Mouse (Mus musculus) heart, postnatal 25 days (tissue): Measurements from ENCODE around the gene Mad1l1. TPM values are rescaled to one million over a fixed set of nuclear protein-coding genes. Genes with fewer than 3 reads are reported as not detected.

ENCODE experiments used
- DNase-seq: peaks from one replicate; pipeline ENCODE4 v3.0.0; 2022; ENCODE audit warnings: low spot score
- intact Hi-C: fragments of 180-260 bp; cut with DNase I; formaldehyde crosslinking; loops from one replicate; pipeline ENCODE4 v1.15.1; 2025
- total RNA-seq, 2 experiments: library from RNA; stranded (reverse); gene quantifications; 2 replicates each; pipeline ENCODE4 v1.2.3; 2021

Mad1l1 gene
- total RNA-seq, 2 experiments from 2014 or later = 10.0 to 11.0 TPM

GRCm38 (mm10) chr5:140264825-140265575, 56.4 kb downstream of the Mad1l1 start:
- intact Hi-C loops = no loop called here

DNA sequence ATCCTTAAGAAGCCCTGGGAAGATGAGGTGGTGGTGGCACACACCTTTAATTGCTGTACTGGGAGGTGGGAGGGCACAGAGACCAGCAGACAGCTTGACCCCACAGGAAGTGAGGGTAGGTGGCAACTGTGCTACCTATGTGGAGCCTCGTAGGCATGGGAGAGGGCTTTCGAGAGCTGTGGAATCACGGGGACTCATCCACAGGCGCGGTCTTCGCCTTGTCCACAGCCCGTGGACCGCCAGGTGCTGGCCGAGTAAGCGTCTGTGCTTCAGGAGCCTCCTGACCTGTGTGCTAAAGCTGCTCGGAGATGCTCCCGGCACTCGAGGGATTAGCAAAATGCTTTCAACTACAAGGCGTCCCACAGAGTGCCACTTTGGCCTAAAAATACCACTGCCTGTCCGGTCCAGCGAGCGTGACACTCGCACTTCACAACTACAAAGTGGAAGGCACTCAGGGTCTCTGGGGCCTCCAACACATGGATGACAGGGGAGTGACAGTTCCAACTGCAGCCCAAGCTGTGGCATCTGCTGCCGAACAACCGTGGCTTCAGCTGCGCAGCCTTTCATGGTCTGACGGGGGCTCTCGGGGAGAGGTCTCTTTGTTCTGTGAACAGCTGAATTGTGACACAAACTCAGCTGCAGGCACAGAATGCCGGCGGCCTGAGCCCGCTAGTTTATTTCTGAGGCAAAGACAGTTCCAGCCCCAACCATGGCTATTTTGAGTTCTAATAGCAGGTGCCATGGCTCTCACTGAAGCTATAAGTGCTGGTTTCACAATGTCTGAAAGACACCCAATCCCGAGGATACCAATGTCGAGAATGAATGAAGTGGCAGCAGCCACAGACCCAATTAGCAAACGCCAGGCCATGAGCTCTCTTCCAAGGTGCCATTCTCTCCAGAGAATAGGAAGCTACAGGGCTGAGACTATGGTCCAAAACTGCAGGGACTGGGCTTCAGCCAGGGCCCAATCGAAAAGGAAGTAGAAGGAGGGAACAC, 57.3 kb downstream of the Mad1l1 start:
- intact Hi-C loops = no loop called here
- DNase-seq = no peak

More at GRCm38 (mm10) chr5:140264825-140265575, 56.4 kb downstream of the Mad1l1 start:
- no peak for DNase-seq

DNA sequence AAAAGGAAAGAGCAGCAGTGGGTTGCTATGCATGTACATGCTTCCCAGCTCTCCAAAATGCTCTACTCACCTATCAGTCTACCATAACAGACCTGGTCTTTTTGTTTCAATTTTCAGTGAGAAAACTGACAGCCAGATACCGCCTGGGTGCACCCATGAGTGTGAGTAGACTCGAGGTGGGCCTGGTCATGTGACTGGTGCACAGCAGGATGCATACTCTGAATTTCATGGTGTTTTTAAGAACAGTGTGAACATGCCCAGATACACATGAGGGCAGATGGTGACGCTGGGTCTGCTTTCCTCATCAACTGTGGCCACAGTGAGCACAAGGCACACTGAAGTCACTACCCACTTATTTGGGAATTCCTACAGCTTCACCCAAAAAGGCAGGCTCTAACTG, 59.0 kb downstream of the Mad1l1 start:
- intact Hi-C loops = no loop called here
- no peak for DNase-seq

DNA sequence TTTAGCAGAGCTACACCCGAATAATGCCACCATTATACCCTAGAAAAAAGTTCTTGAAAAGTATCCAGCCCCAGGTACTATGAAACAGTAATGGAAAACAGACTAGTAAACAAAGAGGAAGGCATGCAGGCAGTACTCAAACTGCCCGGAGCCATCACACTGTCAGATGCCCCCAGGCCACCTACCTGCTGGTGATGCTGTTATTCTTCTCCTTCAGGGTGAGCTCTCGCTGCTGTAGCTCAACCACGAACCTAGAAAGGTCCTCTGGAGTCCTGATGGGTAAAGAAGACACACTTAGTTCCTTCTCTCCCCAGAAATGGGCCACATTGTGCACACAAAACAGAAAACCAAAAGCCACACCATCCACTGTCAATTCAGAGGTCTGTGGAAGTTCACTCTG, 60.0 kb downstream of the Mad1l1 start:
- intact Hi-C loops = no loop called here
- no peak for DNase-seq

DNA sequence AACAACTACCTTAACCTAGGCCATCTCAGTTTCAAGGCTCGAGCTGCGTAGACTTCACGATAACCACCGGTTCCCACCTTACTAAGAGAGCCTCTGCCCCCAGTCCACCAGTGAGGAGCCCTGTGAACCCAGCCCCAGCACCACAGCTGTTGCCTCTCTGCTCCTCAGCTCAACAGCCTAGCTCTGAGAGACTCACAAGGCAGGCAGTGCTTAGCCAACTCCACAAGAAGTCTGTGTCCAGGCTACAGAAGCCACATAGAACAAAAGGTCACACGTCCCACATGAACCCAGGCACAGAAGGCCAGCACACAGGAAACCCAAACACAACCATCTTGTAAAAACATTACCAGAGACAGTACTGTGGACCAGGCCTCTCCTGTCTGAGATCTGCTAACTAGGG, 62.7 kb downstream of the Mad1l1 start:
- no peak for DNase-seq
- intact Hi-C loops = no loop called here

DNA sequence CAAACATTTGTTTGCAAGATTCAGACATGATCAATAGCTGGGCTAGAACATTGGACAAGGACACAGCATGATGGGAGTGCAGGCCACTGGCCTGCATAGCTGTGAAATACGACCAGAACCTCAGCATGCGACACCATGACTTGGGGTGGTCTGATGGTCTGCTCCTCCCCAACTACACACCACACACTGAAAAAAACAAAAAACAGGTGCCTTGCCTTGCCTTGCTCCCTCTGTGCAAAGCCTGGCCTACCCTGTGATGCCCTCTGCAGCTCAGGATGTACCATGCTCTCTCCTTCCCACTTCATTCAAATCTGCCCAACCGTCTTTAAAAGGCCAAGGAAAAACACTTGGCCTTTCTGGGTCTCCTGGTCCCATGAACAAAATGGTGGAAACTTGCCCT, 63.3 kb downstream of the Mad1l1 start:
- intact Hi-C loops = no loop called here
- no peak for DNase-seq

- no peak for DNase-seq
- intact Hi-C loops = no loop called here
Measured at GRCm38 (mm10) chr5:140257439-140257838, 63.9 kb downstream of the Mad1l1 start.

DNA sequence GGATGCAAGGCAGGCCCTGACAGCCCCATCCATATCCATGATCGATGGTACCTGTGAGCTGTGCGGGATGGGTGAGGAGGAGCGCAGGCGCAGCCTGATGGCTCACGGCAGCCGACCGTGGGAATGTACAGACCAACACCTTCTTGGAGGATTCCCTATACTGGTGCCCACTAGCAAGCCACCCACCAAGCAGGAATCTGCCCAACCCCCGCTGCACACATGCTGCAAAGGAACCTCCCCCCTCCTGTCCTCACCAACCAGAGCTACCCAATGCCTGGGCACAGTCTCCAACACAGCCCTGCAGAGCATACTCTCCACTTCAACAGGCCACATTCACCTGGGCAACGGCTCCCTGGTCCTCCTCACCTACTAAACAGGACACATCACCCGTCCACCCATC, 64.7 kb downstream of the Mad1l1 start:
- no peak for DNase-seq
- intact Hi-C loops = no loop called here

DNA sequence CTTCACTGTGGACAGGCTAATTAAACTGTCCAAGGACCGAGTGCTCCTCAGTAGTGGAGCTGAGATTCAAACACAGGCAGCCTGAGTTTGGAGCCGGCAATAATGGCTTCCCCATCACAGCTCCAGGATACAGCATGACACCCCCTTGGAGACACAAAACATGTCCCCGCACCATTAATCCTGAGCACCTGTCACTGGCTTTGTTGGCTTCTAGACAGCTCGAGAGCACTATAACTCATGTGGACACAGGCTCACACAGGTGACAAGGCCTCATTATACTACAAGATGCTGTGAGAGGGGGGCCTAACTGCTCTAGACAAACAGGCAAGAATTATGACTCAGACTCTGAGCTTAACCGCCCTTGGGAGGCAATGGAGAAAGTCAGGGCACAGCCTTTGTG, 66.1 kb downstream of the Mad1l1 start:
- intact Hi-C loops = no loop called here
- no peak for DNase-seq

- no peak for DNase-seq
- intact Hi-C loops = no loop called here
Measured at GRCm38 (mm10) chr5:140254656-140255055, 66.7 kb downstream of the Mad1l1 start.

DNA sequence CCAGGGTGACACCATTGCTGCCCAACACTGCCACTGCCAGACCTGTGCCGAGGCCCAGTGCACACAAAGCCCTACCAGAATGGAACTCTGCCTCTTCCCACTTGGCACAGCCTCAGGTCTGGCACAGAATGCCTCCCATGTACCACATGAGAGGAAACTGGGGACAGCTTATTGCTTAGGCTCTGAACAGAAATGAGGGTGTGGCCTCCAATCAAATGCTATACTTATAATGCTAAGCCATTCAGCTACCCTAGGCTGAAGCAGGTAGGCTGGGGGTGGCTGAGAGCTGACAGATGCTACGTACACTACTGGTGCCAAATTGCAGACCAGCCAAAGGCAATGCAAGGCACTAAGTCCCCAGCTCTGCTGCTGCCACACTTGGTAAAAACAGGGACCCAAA, 69.4 kb downstream of the Mad1l1 start:
- intact Hi-C loops = no loop called here
- DNase-seq = no peak

DNA sequence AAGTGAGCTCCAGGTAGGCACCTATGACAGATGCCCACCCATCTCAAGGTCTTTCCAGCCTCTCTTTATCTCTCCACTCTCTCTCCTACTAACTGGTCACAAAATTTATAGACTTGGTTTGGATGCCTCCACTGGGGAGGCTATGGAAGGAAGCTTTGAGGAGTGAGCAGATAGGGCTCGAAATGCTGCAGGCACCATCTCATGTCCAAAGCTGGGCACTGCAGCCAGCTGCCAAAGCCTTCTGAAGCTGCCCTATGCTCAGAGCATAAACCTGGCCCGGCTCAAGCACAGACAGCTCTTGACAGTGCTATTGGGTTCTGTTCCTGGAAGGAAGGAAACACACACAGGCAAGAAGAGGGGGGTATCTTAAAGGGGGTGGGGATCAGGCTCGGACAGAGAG, 71.0 kb downstream of the Mad1l1 start:
- intact Hi-C loops = no loop called here
- DNase-seq = no peak

- intact Hi-C loops = no loop called here
Measured at GRCm38 (mm10) chr5:140249359-140250062, 71.8 kb downstream of the Mad1l1 start.

DNA sequence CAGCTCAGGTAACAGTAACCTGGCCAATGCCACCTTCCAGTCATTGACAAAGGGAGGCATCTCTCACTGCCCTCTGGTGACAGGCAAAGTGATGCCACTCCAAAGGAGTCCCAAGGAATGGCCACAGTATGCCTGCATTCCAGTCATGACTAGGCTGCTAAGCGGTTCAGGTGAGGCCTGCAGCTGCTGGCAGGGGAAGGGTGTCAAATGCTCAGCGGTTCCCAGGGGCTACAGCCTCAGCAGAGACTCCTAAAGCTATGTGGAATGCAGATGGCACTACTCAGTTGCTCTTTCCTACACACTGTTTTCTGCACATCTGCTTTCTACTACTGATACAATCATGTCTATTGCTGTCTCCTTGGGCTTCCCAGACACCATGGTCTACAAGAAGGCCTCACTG, 73.3 kb downstream of the Mad1l1 start:
- intact Hi-C loops = no loop called here
- DNase-seq = no peak

More at GRCm38 (mm10) chr5:140249359-140250062, 71.8 kb downstream of the Mad1l1 start:
- DNase-seq = no peak

DNA sequence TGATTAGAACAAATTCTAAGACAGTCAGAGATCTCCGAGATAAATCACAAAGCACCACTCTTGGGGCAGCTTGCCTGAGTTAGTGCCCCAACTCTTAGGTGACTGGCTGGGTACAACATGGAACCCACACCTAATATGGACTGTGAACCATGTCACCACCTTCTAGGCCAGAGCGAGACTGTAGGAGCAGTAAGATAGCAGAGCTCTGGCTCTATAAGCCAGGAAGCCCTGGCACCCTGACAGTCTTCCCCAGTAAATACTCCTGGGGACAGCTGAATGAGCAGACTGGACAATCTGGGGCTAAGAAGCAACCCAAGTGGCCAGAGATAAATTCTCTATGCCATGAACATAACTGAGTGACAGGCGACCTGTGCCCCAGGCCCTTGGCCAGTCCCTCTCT, 81.1 kb downstream of the Mad1l1 start:
- DNase-seq = no peak
- intact Hi-C loops = no loop called here

DNA sequence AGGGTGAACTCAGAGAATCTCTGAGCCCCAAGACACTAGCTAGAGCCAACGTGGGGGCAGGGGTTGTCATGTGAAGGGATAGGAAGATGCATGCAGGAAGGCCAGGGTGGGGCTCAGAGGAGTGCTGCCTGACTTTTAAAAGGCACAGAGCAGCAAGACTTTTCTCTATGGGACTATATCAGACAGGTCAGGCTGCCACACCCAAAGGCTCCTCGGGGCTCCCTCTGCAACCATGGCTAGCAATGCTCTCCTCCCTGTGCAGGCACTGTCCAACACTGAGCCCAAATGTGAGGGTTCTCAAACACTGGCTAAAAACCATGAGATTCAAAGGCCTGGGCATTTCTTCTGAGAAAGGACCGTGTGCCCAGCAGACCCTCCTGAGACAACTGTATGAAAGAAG, 82.5 kb downstream of the Mad1l1 start:
- no peak for DNase-seq
- intact Hi-C loops = no loop called here

GRCm38 (mm10) chr5:140230818-140231217, 90.5 kb downstream of the Mad1l1 start:
- DNase-seq = no peak
- intact Hi-C loops = no loop called here

DNA sequence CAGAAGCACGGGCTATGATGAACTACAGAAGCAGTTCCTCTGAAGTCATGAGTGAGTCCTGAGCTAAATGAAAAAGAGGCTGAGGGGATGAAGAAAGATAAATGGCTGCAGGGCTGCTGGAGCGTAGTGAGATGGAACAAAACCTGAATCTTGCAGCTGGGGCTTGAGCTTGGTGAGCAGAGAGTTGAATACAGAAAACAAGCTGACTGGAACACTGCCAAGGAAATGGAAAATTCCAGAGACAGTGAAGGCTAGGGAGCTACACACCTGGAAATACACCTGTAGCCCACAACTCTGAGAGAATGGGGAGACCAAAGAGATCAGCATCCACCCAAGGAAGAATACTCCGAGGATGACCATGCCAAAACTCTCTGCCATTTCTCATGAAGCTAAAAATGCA, 93.0 kb downstream of the Mad1l1 start:
- intact Hi-C loops = no loop called here
- no peak for DNase-seq

- intact Hi-C loops = no loop called here
- no peak for DNase-seq
Measured at GRCm38 (mm10) chr5:140226871-140227270, 94.5 kb downstream of the Mad1l1 start.

- intact Hi-C loops = no loop called here
Measured at GRCm38 (mm10) chr5:140225881-140226280, 95.5 kb downstream of the Mad1l1 start.

More at GRCm38 (mm10) chr5:140225881-140226280, 95.5 kb downstream of the Mad1l1 start:
- DNase-seq = no peak
